Mouse (Mus musculus) myocyte (in vitro differentiated cells): ENCODE measurements around the gene C1qc.

Experiments
- CEBPB ChIP-seq: IDR thresholded peaks from 2 replicates; pipeline ENCODE4 v1.6.1; 2011; ENCODE audit warnings: mild to moderate bottlenecking, moderate library complexity; ENCODE audit not compliant: poor library complexity, insufficient read depth, severe bottlenecking
- MAX ChIP-seq: IDR thresholded peaks from one replicate; pipeline ENCODE4 v1.6.1; 2011; ENCODE audit warnings: low read depth, mild to moderate bottlenecking, control low read depth
- POLR2A ChIP-seq: IDR thresholded peaks from one replicate; pipeline ENCODE4 v1.6.1; 2011; ENCODE audit warnings: low read depth, mild to moderate bottlenecking, control low read depth, moderate library complexity; ENCODE audit not compliant: insufficient read length
- TCF12 ChIP-seq: IDR thresholded peaks from one replicate; pipeline ENCODE4 v1.6.1; 2011; ENCODE audit warnings: mild to moderate bottlenecking, control low read depth; ENCODE audit not compliant: poor library complexity, insufficient read depth, severe bottlenecking
- TCF3 ChIP-seq: IDR thresholded peaks from one replicate; pipeline ENCODE4 v1.6.1; 2011; ENCODE audit warnings: low read depth, control low read depth; ENCODE audit not compliant: insufficient read length

GRCm38 (mm10) chr4:136860022-136860421 is 32.8 kb downstream of the C1qc start:
- TF ChIP-seq TCF12: no peak
- no peak for TF ChIP-seq TCF3
- TF ChIP-seq POLR2A: no peak
- TF ChIP-seq MAX: no peak
- no peak for TF ChIP-seq CEBPB
